Mouse (Mus musculus) layer of hippocampus, postnatal 14 days (tissue): Measurements from ENCODE around the gene Krtap5-4. TPM values are rescaled to one million over a fixed set of nuclear protein-coding genes. Genes with fewer than 3 reads are reported as not detected.

ENCODE experiments used
- total RNA-seq, 2 experiments: library from RNA; stranded (reverse); gene quantifications; 2 replicates each; pipeline ENCODE4 v1.2.3; 2021

Krtap5-4 gene
- total RNA-seq, 2 experiments from 2014 or later: not detected

Other genes starting within 250 kb of the Krtap5-4 start
- 10 to 100 TPM; 23.6 to 27.1 TPM for gene Mob2, start 242.5 kb upstream of the Krtap5-4 start, total RNA-seq
- 100 to 1,000 TPM; 139 to 140 TPM for gene Dusp8, start 207.7 kb upstream of the Krtap5-4 start, total RNA-seq
- gene Gm45618, start 182.8 kb upstream of the Krtap5-4 start, total RNA-seq: not detected
- gene Gm39115, start 167.5 kb upstream of the Krtap5-4 start, total RNA-seq: not detected
- not detected for gene Gm45337, start 158.9 kb upstream of the Krtap5-4 start, total RNA-seq
- gene Gm29735, start 146.4 kb upstream of the Krtap5-4 start, total RNA-seq: not detected
- gene Gm4553, start 137.8 kb upstream of the Krtap5-4 start, total RNA-seq: not detected
- not detected for gene Krtap5-2, start 127.5 kb upstream of the Krtap5-4 start, total RNA-seq
- not detected for gene Gm10153, start 113.2 kb upstream of the Krtap5-4 start, total RNA-seq
- not detected for gene Krtap5-3, start 102.2 kb upstream of the Krtap5-4 start, total RNA-seq
- gene Gm7579, start 91.7 kb upstream of the Krtap5-4 start, total RNA-seq: not detected
- gene Krtap5-5, start 73.6 kb upstream of the Krtap5-4 start, total RNA-seq: not detected
- gene Gm40460, start 62.5 kb upstream of the Krtap5-4 start, total RNA-seq: not detected
- gene Gm2431, start 45.2 kb upstream of the Krtap5-4 start, total RNA-seq: not detected
- not detected for gene Gm4559, start 29.2 kb upstream of the Krtap5-4 start, total RNA-seq
- gene Krtap5-1, start 6.4 kb upstream of the Krtap5-4 start, total RNA-seq: not detected
- 10 to 100 TPM; 30.0 to 31.3 TPM for gene Ifitm10, start 70.2 kb downstream of the Krtap5-4 start, total RNA-seq
- gene Gm49369, start 79.1 kb downstream of the Krtap5-4 start, total RNA-seq: under 1 TPM in 1 of 2 experiments, not detected in 1; 0.71 TPM
- gene Ctsd, start 84.5 kb downstream of the Krtap5-4 start, total RNA-seq: 100 to 1,000 TPM; 304 to 345 TPM
- gene Syt8, start 131.3 kb downstream of the Krtap5-4 start, total RNA-seq: not detected
- gene Tnni2, start 138.3 kb downstream of the Krtap5-4 start, total RNA-seq: under 1 TPM in 1 of 2 experiments, not detected in 1; 0.37 TPM
- gene Lsp1, start 157.3 kb downstream of the Krtap5-4 start, total RNA-seq: 1 to 10 TPM; 4.2 to 4.7 TPM
- gene Tnnt3, start 195.3 kb downstream of the Krtap5-4 start, total RNA-seq: under 1 TPM; 0.92 to 0.95 TPM
- gene Mrpl23, start 229.1 kb downstream of the Krtap5-4 start, total RNA-seq: 1 to 10 TPM; 4.2 to 5.1 TPM